Comparison of ENCODE assay signal across 10 mouse cellular contexts in the genomic region with DNA sequence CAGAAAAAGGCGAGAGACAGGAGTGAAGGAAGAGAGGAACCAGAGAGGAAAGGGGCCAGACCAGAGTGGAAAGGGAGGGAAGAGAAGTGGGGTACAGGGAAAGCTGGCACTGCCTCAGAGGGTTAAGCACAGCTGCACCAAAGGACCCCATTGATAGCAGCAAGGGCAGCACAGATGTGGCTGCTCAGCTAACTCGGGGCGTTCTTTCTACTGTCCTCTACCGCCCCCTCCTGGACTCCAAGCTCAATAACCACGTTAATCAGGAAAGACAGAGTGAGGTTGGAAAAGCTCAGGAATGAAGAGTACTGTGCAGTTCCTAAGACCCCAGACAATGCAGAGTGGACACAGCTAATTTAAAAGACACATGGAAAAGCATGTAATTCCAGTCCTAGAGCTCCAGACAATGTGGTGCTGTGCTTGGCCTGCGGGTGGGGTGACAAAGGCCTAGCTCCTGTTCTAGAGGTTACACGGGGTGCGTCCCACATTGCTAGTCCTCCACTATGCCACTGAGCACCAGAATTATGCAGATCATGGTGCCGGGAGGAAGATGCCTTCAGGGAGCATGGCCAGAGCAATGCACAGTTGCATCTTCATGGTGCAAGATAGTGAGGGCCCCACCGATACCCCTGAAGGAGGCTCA.
DNase-seq lines count a peak whose midpoint lies in the region; ATAC-seq and TF ChIP-seq lines count a peak whose summit lies in the region.
"Had no signal": no experiment of that assay in that cellular context is flagged by ENCODE, and none has a peak within 500 bp of the region (broad histone marks: within the 10 kb centered on the region; RNA-seq: fewer than 3 reads in every experiment).

No protein-coding gene starts in this region.

- no peaks in the 10 kb centered on the region for H3K36me3 ChIP-seq in forebrain, embryonic 13.5 days (ENCODE audit: poor library complexity, severe bottlenecking)
- no peaks in the 10 kb centered on the region for H3K36me3 ChIP-seq in hindbrain, embryonic 15.5 days
- no peaks in the 10 kb centered on the region for H3K36me3 ChIP-seq in midbrain, embryonic 12.5 days
- H3K36me3 ChIP-seq in small intestine, adult 2 months (ENCODE audit: control insufficient read depth, insufficient read depth, low read length), result no peaks in the 10 kb centered on the region
- H3K36me3 ChIP-seq: G1E; lung, embryonic 15.5 days had no signal

- 44% methylated on average over 10 of the region's 10 CpGs for WGBS in forebrain, embryonic 13.5 days
- 45% methylated on average over 10 of the region's 10 CpGs for WGBS in hindbrain, embryonic 15.5 days
- 47% methylated on average over 10 of the region's 10 CpGs for WGBS in midbrain, embryonic 12.5 days
- 46% methylated on average over 10 of the region's 10 CpGs for WGBS in small intestine, adult 2 months

- peak; percentile 73 for ATAC-seq in forebrain, embryonic 13.5 days
- peak; percentile 66; the same call in 1 of the 2 replicates for ATAC-seq in hindbrain, embryonic 15.5 days (ENCODE audit: low FRiP score, low read depth)
- peak; percentile 72 for ATAC-seq in midbrain, embryonic 12.5 days (ENCODE audit: low FRiP score, low read depth)

- no peaks in the 10 kb centered on the region for H3K4me1 ChIP-seq in forebrain, embryonic 13.5 days
- peaks cover 13% of the 10 kb centered on the region for H3K4me1 ChIP-seq in hindbrain, embryonic 15.5 days (replicated peaks)
- 0 out of 2 replicates have a peak, but pooled peaks cover 3% of the 10 kb centered on the region for H3K4me1 ChIP-seq in midbrain, embryonic 12.5 days
- no peaks in the 10 kb centered on the region for H3K4me1 ChIP-seq in small intestine, adult 2 months (ENCODE audit: control insufficient read depth, insufficient read depth, insufficient read length, low read length)
- H3K4me1 ChIP-seq: lung, embryonic 15.5 days had no signal

- H3K4me3 ChIP-seq in forebrain, embryonic 13.5 days, result no peak overlapping the region
- no peak overlapping the region for H3K4me3 ChIP-seq in hindbrain, embryonic 15.5 days
- no peak overlapping the region for H3K4me3 ChIP-seq in midbrain, embryonic 12.5 days
- no peak overlapping the region for H3K4me3 ChIP-seq in small intestine, adult 2 months (ENCODE audit: low read depth, low read length)
- H3K4me3 ChIP-seq: lung, embryonic 15.5 days had no signal

- H3K9me3 ChIP-seq in forebrain, embryonic 13.5 days (replicated peaks), result no peaks in the 10 kb centered on the region
- no peaks in the 10 kb centered on the region for H3K9me3 ChIP-seq in hindbrain, embryonic 15.5 days
- 0 out of 2 replicates have a peak, but pooled peaks cover 4% of the 10 kb centered on the region for H3K9me3 ChIP-seq in midbrain, embryonic 12.5 days
- H3K9me3 ChIP-seq: lung, embryonic 15.5 days had no signal

- no peak overlapping the region for H3K27ac ChIP-seq in forebrain, embryonic 13.5 days
- no peak overlapping the region for H3K27ac ChIP-seq in hindbrain, embryonic 15.5 days (replicated peaks)
- no peak overlapping the region for H3K27ac ChIP-seq in midbrain, embryonic 12.5 days (replicated peaks)
- H3K27ac ChIP-seq in small intestine, adult 2 months (ENCODE audit: insufficient read depth, low read depth, low read length), result no peak overlapping the region
- H3K27ac ChIP-seq: lung, embryonic 15.5 days had no signal

- TF ChIP-seq CTCF in small intestine, adult 2 months (IDR thresholded peaks at IDR 0.05; ENCODE audit: extremely low read depth, insufficient read length, insufficient replicate concordance, low read depth, low read length), result peak; percentile 62; the same call in 1 of the 2 replicates

- no peak for TF ChIP-seq POLR2A in small intestine, adult 2 months (IDR thresholded peaks at IDR 0.05; ENCODE audit: low read depth, low read length)

- H3K9ac ChIP-seq in forebrain, embryonic 13.5 days, result no peak overlapping the region
- H3K9ac ChIP-seq in hindbrain, embryonic 15.5 days, result no peak overlapping the region
- H3K9ac ChIP-seq in midbrain, embryonic 12.5 days (replicated peaks), result no peak overlapping the region
- H3K9ac ChIP-seq: lung, embryonic 15.5 days had no signal

- intact Hi-C loops in left cerebral cortex, postnatal 10 days (cut with DNase I), result loop anchor here (5.0 kb wide), 2 partner anchors 764 to 869 kb away; no protein-coding TSS in a partner anchor

- peaks cover 5% of the 10 kb centered on the region; the same call in 1 of the 2 replicates for H3K27me3 ChIP-seq in forebrain, embryonic 13.5 days
- no peaks in the 10 kb centered on the region for H3K27me3 ChIP-seq in hindbrain, embryonic 15.5 days
- no peaks in the 10 kb centered on the region for H3K27me3 ChIP-seq in midbrain, embryonic 12.5 days
- H3K27me3 ChIP-seq in small intestine, adult 2 months (ENCODE audit: control insufficient read depth, insufficient read depth, low read length), result no peaks in the 10 kb centered on the region

- DNase-seq in heart, adult 9 months (ENCODE audit: low spot score in 2 of 2), result peak; percentile 7 to 24
- DNase-seq in heart, adult 11 months, result no peak
- DNase-seq in cerebellum, adult 11-12 months, result peak; percentile 31
- DNase-seq in left cerebral cortex, postnatal 10 days (ENCODE audit: extremely low spot score in 1 of 2, low spot score in 2 of 2), result peak; percentile 73 to 74

- no peak overlapping the region for H3K4me2 ChIP-seq in forebrain, embryonic 13.5 days
- H3K4me2 ChIP-seq in hindbrain, embryonic 15.5 days, result no peak overlapping the region
- no peak overlapping the region for H3K4me2 ChIP-seq in midbrain, embryonic 12.5 days (replicated peaks)
- H3K4me2 ChIP-seq: lung, embryonic 15.5 days had no signal
